Mouse (Mus musculus): ENCODE results near the gene Prkca. TPM values are rescaled to one million over a fixed set of nuclear protein-coding genes. Genes with fewer than 3 reads are reported as not detected.
A peak's percentile ranks its signal among the peaks of the same experiment; 100 is the strongest.

Prkca gene
- total RNA-seq, 2 experiments from 2014 or later, result 186 to 189 TPM

GRCm38 (mm10) chr11:107951431-107951830 lies 392.3 kb downstream of the Prkca start:
- no peak overlapping the region for H3K4me3 ChIP-seq
- no peak overlapping the region for H3K27ac ChIP-seq
- TF ChIP-seq CTCF (IDR thresholded peaks at IDR 0.05), result no peak
- intact Hi-C loops (cut with DNase I), result no loop called here
- no peak for DNase-seq (ENCODE audit: extremely low spot score in 1 of 2, low spot score in 2 of 2)

- H3K4me3 ChIP-seq, result no peak overlapping the region
- H3K27ac ChIP-seq, result no peak overlapping the region
- no peak for TF ChIP-seq CTCF (IDR thresholded peaks at IDR 0.05)
- DNase-seq (ENCODE audit: extremely low spot score in 1 of 2, low spot score in 2 of 2), result no peak
- intact Hi-C loops (cut with DNase I), result no loop called here
These were observed 393.1 kb downstream of the Prkca start for GRCm38 (mm10) chr11:107950658-107951057.

- Histone ChIP-seq H3K4me3 (no peak overlapping the region), H3K27ac (no peak overlapping the region)
- no peak for DNase-seq (ENCODE audit: extremely low spot score in 1 of 2, low spot score in 2 of 2)
- intact Hi-C loops (cut with DNase I), result no loop called here
- TF ChIP-seq CTCF (IDR thresholded peaks at IDR 0.05), result no peak
These were observed 393.5 kb downstream of the Prkca start for GRCm38 (mm10) chr11:107950211-107950610.

- no peak for DNase-seq (ENCODE audit: extremely low spot score in 1 of 2, low spot score in 2 of 2)
- TF ChIP-seq CTCF (IDR thresholded peaks at IDR 0.05), result no peak
- H3K27ac ChIP-seq, result no peak overlapping the region
- intact Hi-C loops (cut with DNase I), result no loop called here
- no peak overlapping the region for H3K4me3 ChIP-seq
These were observed 395.8 kb downstream of the Prkca start for GRCm38 (mm10) chr11:107947951-107948350.

- no peak for TF ChIP-seq CTCF (IDR thresholded peaks at IDR 0.05)
- intact Hi-C loops (cut with DNase I), result no loop called here
- Histone ChIP-seq H3K27ac (no peak overlapping the region), H3K4me3 (no peak overlapping the region)
- DNase-seq (ENCODE audit: extremely low spot score in 1 of 2, low spot score in 2 of 2), result no peak
These were observed 396.9 kb downstream of the Prkca start for GRCm38 (mm10) chr11:107946823-107947222.

- no peak overlapping the region for H3K4me3 ChIP-seq
- TF ChIP-seq CTCF (IDR thresholded peaks at IDR 0.05), result no peak
- H3K27ac ChIP-seq, result no peak overlapping the region
- DNase-seq (ENCODE audit: extremely low spot score in 1 of 2, low spot score in 2 of 2), result no peak
- intact Hi-C loops (cut with DNase I), result no loop called here
These were observed 406.8 kb downstream of the Prkca start for GRCm38 (mm10) chr11:107936929-107937328.

- H3K27ac ChIP-seq, result no peak overlapping the region
- intact Hi-C loops (cut with DNase I), result no loop called here
- TF ChIP-seq CTCF (IDR thresholded peaks at IDR 0.05), result no peak
- no peak for DNase-seq (ENCODE audit: extremely low spot score in 1 of 2, low spot score in 2 of 2)
- H3K4me3 ChIP-seq, result no peak overlapping the region
These were observed 412.0 kb downstream of the Prkca start for GRCm38 (mm10) chr11:107931721-107932120.

GRCm38 (mm10) chr11:107931288-107931687 lies 412.4 kb downstream of the Prkca start:
- no peak for DNase-seq (ENCODE audit: extremely low spot score in 1 of 2, low spot score in 2 of 2)
- Histone ChIP-seq H3K27ac (no peak overlapping the region), H3K4me3 (no peak overlapping the region)
- intact Hi-C loops (cut with DNase I), result no loop called here
- no peak for TF ChIP-seq CTCF (IDR thresholded peaks at IDR 0.05)

- H3K27ac ChIP-seq, result no peak overlapping the region
- no peak for TF ChIP-seq CTCF (IDR thresholded peaks at IDR 0.05)
- intact Hi-C loops (cut with DNase I), result no loop called here
- peak in 1 of 2 experiments; percentile 46 for DNase-seq (ENCODE audit: extremely low spot score in 1 of 2, low spot score in 2 of 2)
- H3K4me3 ChIP-seq, result no peak overlapping the region
These were observed 414.0 kb downstream of the Prkca start for GRCm38 (mm10) chr11:107929712-107930111.

GRCm38 (mm10) chr11:107919852-107920508 lies 423.7 kb downstream of the Prkca start:
- intact Hi-C loops (cut with DNase I), result no loop called here
- TF ChIP-seq CTCF (IDR thresholded peaks at IDR 0.05), result no peak
- H3K27ac ChIP-seq, result no peak overlapping the region
- DNase-seq (ENCODE audit: extremely low spot score in 1 of 2, low spot score in 2 of 2), result no peak
- no peak overlapping the region for H3K4me3 ChIP-seq

- TF ChIP-seq CTCF (IDR thresholded peaks at IDR 0.05), result no peak
- Histone ChIP-seq H3K27ac (no peak overlapping the region), H3K4me3 (no peak overlapping the region)
- intact Hi-C loops (cut with DNase I), result no loop called here
- DNase-seq (ENCODE audit: extremely low spot score in 1 of 2, low spot score in 2 of 2), result no peak
These were observed 425.9 kb downstream of the Prkca start for GRCm38 (mm10) chr11:107917721-107918235.

GRCm38 (mm10) chr11:107914634-107915226 lies 429.0 kb downstream of the Prkca start, which contains the start of gene Cacng5:
Cacng5 (minus strand) TSS chr11:107915055.
- DNase-seq (ENCODE audit: extremely low spot score in 1 of 2, low spot score in 2 of 2), result no peak
- Histone ChIP-seq H3K4me3 (peak within 1 kb of the TSS; percentile 44), H3K27ac (no peak within 1 kb of the TSS)
- intact Hi-C loops (cut with DNase I), result no loop called here
- no peak for TF ChIP-seq CTCF (IDR thresholded peaks at IDR 0.05)

- TF ChIP-seq CTCF (IDR thresholded peaks at IDR 0.05), result peak; percentile 49
- H3K27ac ChIP-seq, result no peak overlapping the region
- intact Hi-C loops (cut with DNase I), result no loop called here
- no peak for DNase-seq (ENCODE audit: extremely low spot score in 1 of 2, low spot score in 2 of 2)
- no peak overlapping the region for H3K4me3 ChIP-seq
These were observed 430.4 kb downstream of the Prkca start for GRCm38 (mm10) chr11:107913317-107913716.
